Mouse (Mus musculus) neural tube, embryonic 12.5 days (tissue): ENCODE data around the gene Sdccag8. TPM values are rescaled to one million over a fixed set of nuclear protein-coding genes. Genes with fewer than 3 reads are reported as not detected.

Source experiments
- ATAC-seq: fragments of 200-750 bp; cut with Nextera tagmentation; 2 replicates; pipeline ENCODE4 v1.8.0; 2017; ENCODE audit warnings: low read depth, mild to moderate bottlenecking, moderate TSS enrichment, moderate library complexity; ENCODE audit not compliant: low FRiP score
- H3K27ac ChIP-seq: fragments of 300-500 bp; sonication (generic); 2 replicates; pipeline ENCODE4 v1.5.1; 2016
- H3K27me3 ChIP-seq: fragments of 300-500 bp; sonication (generic); replicated peaks from 2 replicates; pipeline ENCODE4 v1.6.1; 2016; ENCODE audit warnings: mild to moderate bottlenecking
- H3K36me3 ChIP-seq: fragments of 300-500 bp; sonication (generic); 2 replicates; pipeline ENCODE4 v1.6.1; 2016; ENCODE audit warnings: mild to moderate bottlenecking
- H3K4me1 ChIP-seq: fragments of 300-500 bp; sonication (generic); 2 replicates; pipeline ENCODE4 v1.6.1; 2016
- H3K4me2 ChIP-seq: fragments of 300-500 bp; sonication (generic); replicated peaks from 2 replicates; pipeline ENCODE4 v1.6.1; 2016; ENCODE audit warnings: mild to moderate bottlenecking
- H3K4me3 ChIP-seq: fragments of 300-500 bp; sonication (generic); 2 replicates; pipeline ENCODE4 v1.5.1; 2016
- H3K9ac ChIP-seq: fragments of 300-500 bp; sonication (generic); 2 replicates; pipeline ENCODE4 v1.6.1; 2016; ENCODE audit warnings: mild to moderate bottlenecking
- H3K9me3 ChIP-seq: fragments of 300-500 bp; sonication (generic); 2 replicates; pipeline ENCODE4 v1.6.1; 2016; ENCODE audit warnings: mild to moderate bottlenecking
- WGBS: fragments of 180-500 bp; shearing (Covaris S2); methylation state at CpG from one replicate; pipeline ENCODE4 v1.1.7; 2016; 5-methylcytosine and 5-hydroxymethylcytosine counted together
- polyA plus RNA-seq: library from polyadenylated mRNA; unstranded; fragments of >200 nt; fragmentation: Nextera tagmentation; extraction: Ambion mirVana; gene quantifications from 2 replicates; pipeline ENCODE4 v1.2.1, GENCODE M21; 2016

Sdccag8 gene
- polyA plus RNA-seq, 1 experiment from 2014 or later = 19.4 TPM

GRCm38 (mm10) chr1:176852813-176853590, 38.5 kb downstream of the Sdccag8 start:
- Histone ChIP-seq H3K4me1 (no peaks in the 10 kb centered on the region), H3K27me3 (no peaks in the 10 kb centered on the region), H3K27ac (no peak overlapping the region), H3K4me2 (no peak overlapping the region), H3K4me3 (no peak overlapping the region), H3K9me3 (no peaks in the 10 kb centered on the region), H3K9ac (no peak overlapping the region), H3K36me3 (peaks cover 14% of the 10 kb centered on the region)
- WGBS = 92% methylated on average over 9 of the region's 9 CpGs
- no peak for ATAC-seq

GRCm38 (mm10) chr1:176861981-176862644, 47.7 kb downstream of the Sdccag8 start:
- Histone ChIP-seq H3K27ac (no peak overlapping the region), H3K9ac (no peak overlapping the region), H3K4me2 (no peak overlapping the region), H3K4me1 (no peaks in the 10 kb centered on the region), H3K4me3 (no peak overlapping the region), H3K27me3 (no peaks in the 10 kb centered on the region), H3K36me3 (no peaks in the 10 kb centered on the region), H3K9me3 (no peaks in the 10 kb centered on the region)
- 65% methylated on average over 9 of the region's 9 CpGs for WGBS
- peak; percentile 50; the same call in 1 of the 2 replicates for ATAC-seq

- Histone ChIP-seq H3K9ac (no peak overlapping the region), H3K4me2 (no peak overlapping the region), H3K4me3 (no peak overlapping the region), H3K4me1 (no peaks in the 10 kb centered on the region), H3K27me3 (no peaks in the 10 kb centered on the region), H3K9me3 (no peaks in the 10 kb centered on the region), H3K27ac (no peak overlapping the region), H3K36me3 (peaks cover 6% of the 10 kb centered on the region; the same call in 1 of the 2 replicates)
- no peak for ATAC-seq
- WGBS = 94% methylated on average over 11 of the region's 11 CpGs
Measured at GRCm38 (mm10) chr1:176870501-176870900, 56.0 kb downstream of the Sdccag8 start.

GRCm38 (mm10) chr1:176871975-176872374, 57.5 kb downstream of the Sdccag8 start:
- Histone ChIP-seq H3K4me2 (no peak overlapping the region), H3K27ac (no peak overlapping the region), H3K36me3 (peaks cover 6% of the 10 kb centered on the region; the same call in 1 of the 2 replicates), H3K9ac (no peak overlapping the region), H3K9me3 (no peaks in the 10 kb centered on the region), H3K27me3 (no peaks in the 10 kb centered on the region), H3K4me3 (no peak overlapping the region), H3K4me1 (no peaks in the 10 kb centered on the region)
- ATAC-seq = no peak
- 65% methylated on average over 3 of the region's 3 CpGs for WGBS

- ATAC-seq = no peak
- Histone ChIP-seq H3K4me2 (no peak overlapping the region), H3K4me3 (no peak overlapping the region), H3K9me3 (no peaks in the 10 kb centered on the region), H3K27me3 (no peaks in the 10 kb centered on the region), H3K4me1 (no peaks in the 10 kb centered on the region), H3K9ac (no peak overlapping the region), H3K27ac (no peak overlapping the region), H3K36me3 (peaks cover 6% of the 10 kb centered on the region; the same call in 1 of the 2 replicates)
- WGBS = 85% methylated on average over 9 of the region's 9 CpGs
Measured at GRCm38 (mm10) chr1:176873463-176873862, 59.0 kb downstream of the Sdccag8 start.

GRCm38 (mm10) chr1:176874155-176874554, 59.7 kb downstream of the Sdccag8 start:
- no peak for ATAC-seq

GRCm38 (mm10) chr1:176877756-176878155, 63.3 kb downstream of the Sdccag8 start:
- H3K27ac ChIP-seq = no peak overlapping the region
- peaks cover 12% of the 10 kb centered on the region for H3K4me1 ChIP-seq
- H3K4me3 ChIP-seq = no peak overlapping the region
- H3K9me3 ChIP-seq = no peaks in the 10 kb centered on the region
- no peaks in the 10 kb centered on the region for H3K27me3 ChIP-seq
- no peaks in the 10 kb centered on the region for H3K36me3 ChIP-seq
- no peak overlapping the region for H3K9ac ChIP-seq
- no peak overlapping the region for H3K4me2 ChIP-seq
- 36% methylated on average over 3 of the region's 3 CpGs for WGBS
- no peak for ATAC-seq

More at GRCm38 (mm10) chr1:176874155-176874554, 59.7 kb downstream of the Sdccag8 start:
- no peak overlapping the region for H3K27ac ChIP-seq
- 0 out of 2 replicates have a peak, but pooled peaks cover 5% of the 10 kb centered on the region for H3K36me3 ChIP-seq
- no peak overlapping the region for H3K9ac ChIP-seq
- H3K9me3 ChIP-seq = no peaks in the 10 kb centered on the region
- no peak overlapping the region for H3K4me3 ChIP-seq
- no peaks in the 10 kb centered on the region for H3K4me1 ChIP-seq
- H3K27me3 ChIP-seq = no peaks in the 10 kb centered on the region
- no peak overlapping the region for H3K4me2 ChIP-seq

- Histone ChIP-seq H3K4me3 (no peak overlapping the region), H3K4me2 (no peak overlapping the region), H3K27me3 (no peaks in the 10 kb centered on the region), H3K27ac (no peak overlapping the region), H3K9me3 (no peaks in the 10 kb centered on the region), H3K36me3 (no peaks in the 10 kb centered on the region), H3K9ac (no peak overlapping the region), H3K4me1 (peaks cover 12% of the 10 kb centered on the region)
- ATAC-seq = no peak
- WGBS = 40% methylated on average over 2 of the region's 2 CpGs
Measured at GRCm38 (mm10) chr1:176879005-176879404, 64.5 kb downstream of the Sdccag8 start.

GRCm38 (mm10) chr1:176879614-176880013, 65.2 kb downstream of the Sdccag8 start:
- Histone ChIP-seq H3K4me1 (peaks cover 12% of the 10 kb centered on the region), H3K9me3 (no peaks in the 10 kb centered on the region), H3K4me2 (no peak overlapping the region; the same call in 1 of the 2 replicates), H3K27me3 (no peaks in the 10 kb centered on the region), H3K27ac (no peak overlapping the region), H3K9ac (no peak overlapping the region), H3K4me3 (no peak overlapping the region), H3K36me3 (no peaks in the 10 kb centered on the region)
- 16% methylated on average over 6 of the region's 6 CpGs for WGBS
- ATAC-seq = no peak; the same call in 1 of the 2 replicates

- Histone ChIP-seq H3K4me2 (no peak overlapping the region; the same call in 1 of the 2 replicates), H3K9ac (no peak overlapping the region), H3K27me3 (no peaks in the 10 kb centered on the region), H3K27ac (no peak overlapping the region), H3K4me3 (no peak overlapping the region), H3K9me3 (no peaks in the 10 kb centered on the region), H3K36me3 (no peaks in the 10 kb centered on the region), H3K4me1 (peaks cover 14% of the 10 kb centered on the region)
- 5% methylated on average over 5 of the region's 5 CpGs for WGBS
- peak; percentile 43; the same call in 1 of the 2 replicates for ATAC-seq
Measured at GRCm38 (mm10) chr1:176880101-176880500, 65.6 kb downstream of the Sdccag8 start.

GRCm38 (mm10) chr1:176880943-176881342, 66.5 kb downstream of the Sdccag8 start:
- no peaks in the 10 kb centered on the region for H3K27me3 ChIP-seq
- ATAC-seq = no peak
- H3K36me3 ChIP-seq = no peaks in the 10 kb centered on the region
- no peak overlapping the region for H3K9ac ChIP-seq
- H3K9me3 ChIP-seq = no peaks in the 10 kb centered on the region
- no peak overlapping the region for H3K4me2 ChIP-seq
- 24% methylated on average over 6 of the region's 6 CpGs for WGBS
- H3K4me1 ChIP-seq = peaks cover 19% of the 10 kb centered on the region
- no peak overlapping the region for H3K27ac ChIP-seq
- no peak overlapping the region for H3K4me3 ChIP-seq

- H3K27ac ChIP-seq = no peak overlapping the region
- H3K27me3 ChIP-seq = no peaks in the 10 kb centered on the region
- H3K4me1 ChIP-seq = peaks cover 9% of the 10 kb centered on the region
- 71% methylated on average over 17 of the region's 17 CpGs for WGBS
- ATAC-seq = 0 out of 2 replicates have a peak, but pooled peaks have one; percentile 33
- no peak overlapping the region for H3K9ac ChIP-seq
- H3K4me3 ChIP-seq = no peak overlapping the region
- H3K9me3 ChIP-seq = no peaks in the 10 kb centered on the region
- no peak overlapping the region for H3K4me2 ChIP-seq
- H3K36me3 ChIP-seq = no peaks in the 10 kb centered on the region
Measured at GRCm38 (mm10) chr1:176885207-176885933, 70.9 kb downstream of the Sdccag8 start.
